Mouse (Mus musculus) megakaryocyte, embryonic 14.5 days (primary cell): ENCODE results near the gene Zbtb40.

Source experiments
- FLI1 ChIP-seq: IDR thresholded peaks from 2 replicates; pipeline ENCODE4 v1.6.1; 2012; ENCODE audit warnings: low read length, inconsistent platforms, mixed read lengths
- GATA1 ChIP-seq: IDR thresholded peaks from 3 replicates; pipeline ENCODE4 v1.6.1; 2012; ENCODE audit warnings: mixed read lengths, low read length, inconsistent platforms, borderline replicate concordance

- TF ChIP-seq FLI1 (no peak), GATA1 (no peak)
These were observed 79.5 kb downstream of the Zbtb40 start for GRCm38 (mm10) chr4:136969096-136969495.
